Mouse (Mus musculus): ENCODE results near the gene Sntg2.

DNA sequence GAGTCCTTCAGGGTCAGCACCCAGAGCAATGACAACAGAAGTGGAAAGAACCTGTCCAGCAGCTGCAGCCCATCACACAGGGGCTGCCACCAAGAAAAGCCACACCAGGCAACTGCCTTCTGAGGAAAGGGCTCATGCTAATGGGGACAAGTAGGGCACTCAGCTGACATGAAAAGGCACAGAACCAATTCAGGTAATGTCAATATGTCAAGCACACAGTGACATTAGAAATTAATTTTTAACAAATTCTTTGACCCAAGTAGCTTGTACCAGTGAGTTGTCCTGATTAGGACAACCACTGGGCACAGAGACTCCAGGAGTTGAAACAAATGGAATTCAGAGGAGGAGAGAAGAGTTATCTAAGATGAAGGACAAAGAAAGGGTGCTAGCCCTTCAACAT, 60.2 kb downstream of the Sntg2 start:
- no peak for TF ChIP-seq MAX (IDR thresholded peaks at IDR 0.05; ENCODE audit: low read depth)
- TF ChIP-seq POLR2AphosphoS2 (IDR thresholded peaks at IDR 0.05; ENCODE audit: insufficient read length, low read depth) = no peak
- TF ChIP-seq POLR2A (IDR thresholded peaks at IDR 0.05; ENCODE audit: insufficient read length, low read depth) = no peak
- no peak for TF ChIP-seq TCF3 (IDR thresholded peaks at IDR 0.05; ENCODE audit: insufficient read length, low read depth)
- TF ChIP-seq USF1 (IDR thresholded peaks at IDR 0.05; ENCODE audit: low read depth) = no peak
- TF ChIP-seq TCF12 (IDR thresholded peaks at IDR 0.05; ENCODE audit: insufficient read depth, poor library complexity, severe bottlenecking) = no peak
- no peak for TF ChIP-seq E2F4 (IDR thresholded peaks at IDR 0.05; ENCODE audit: insufficient read depth)
- no peak for TF ChIP-seq CEBPB (IDR thresholded peaks at IDR 0.05; ENCODE audit: insufficient read depth, poor library complexity, severe bottlenecking)
- TF ChIP-seq SRF (IDR thresholded peaks at IDR 0.05; ENCODE audit: control insufficient read depth, insufficient read length, low read depth) = no peak

Measured in myocyte (in vitro differentiated cells).